Mouse (Mus musculus) CH12.LX (cell line): ENCODE measurements around the gene Acbd6. TPM values are rescaled to one million over a fixed set of nuclear protein-coding genes. Genes with fewer than 3 reads are reported as not detected.

Experiments used
- DNase-seq: peaks from one replicate; pipeline ENCODE4 v3.0.0-alpha.2; 2013; ENCODE audit errors: extremely low read depth
- H3K27ac ChIP-seq: 2 replicates; pipeline ENCODE4 v1.5.1; 2012; ENCODE audit warnings: low read depth, mild to moderate bottlenecking, control low read depth, moderate library complexity; ENCODE audit not compliant: insufficient read depth
- H3K27me3 ChIP-seq: replicated peaks from 2 replicates; pipeline ENCODE3; 2012; ENCODE audit warnings: inconsistent platforms
- H3K36me3 ChIP-seq, 2 experiments: replicated peaks in 1 of 2; 2 replicates each; pipeline versions ENCODE3 to v1.6.1; 2012; ENCODE audit warnings: inconsistent platforms in 1 of 2, low read length in 1 of 2, mild to moderate bottlenecking in 1 of 2, mixed read lengths in 1 of 2, moderate library complexity in 1 of 2; ENCODE audit not compliant: control insufficient read depth in 1 of 2, insufficient read depth in 1 of 2
- H3K4me1 ChIP-seq, 2 experiments: 2 replicates each; pipeline ENCODE4 v1.6.1; 2012; ENCODE audit warnings: inconsistent platforms in 1 of 2, moderate library complexity in 1 of 2; ENCODE audit not compliant: insufficient read depth in 2 of 2, control insufficient read depth in 1 of 2
- H3K4me2 ChIP-seq: 2 replicates; pipeline ENCODE4 v1.6.1; 2012; ENCODE audit warnings: low read depth, mild to moderate bottlenecking, control low read depth; ENCODE audit not compliant: poor library complexity, insufficient read depth, severe bottlenecking
- H3K4me3 ChIP-seq, 3 experiments: fragments of 150-350 bp in 1 of 3; sonication (generic) in 1 of 3; replicated peaks in 1 of 3; 2 replicates each; pipeline versions ENCODE3 to v1.5.1; 2011 to 2012; ENCODE audit warnings: low read depth in 2 of 3, low read length in 2 of 3, mild to moderate bottlenecking in 2 of 3, moderate library complexity in 2 of 3, control low read depth in 1 of 3, improper control_type of control experiment in 1 of 3, inconsistent platforms in 1 of 3, mixed read lengths in 1 of 3; ENCODE audit not compliant: poor library complexity in 1 of 3
- H3K79me2 ChIP-seq: replicated peaks from 2 replicates; pipeline ENCODE4 v1.6.1; 2012; ENCODE audit warnings: mild to moderate bottlenecking, moderate library complexity; ENCODE audit not compliant: control insufficient read depth, poor library complexity, insufficient read depth, severe bottlenecking; ENCODE audit errors: extremely low read depth
- H3K9ac ChIP-seq: 2 replicates; pipeline ENCODE4 v1.6.1; 2012; ENCODE audit warnings: low read depth, mild to moderate bottlenecking, control low read depth, moderate library complexity; ENCODE audit not compliant: insufficient read depth
- H3K9me3 ChIP-seq: replicated peaks from 2 replicates; pipeline ENCODE3; 2012; ENCODE audit warnings: low read length, inconsistent platforms, mixed read lengths
- CHD1 ChIP-seq: IDR thresholded peaks from 2 replicates; pipeline ENCODE4 v1.6.1; 2012; ENCODE audit warnings: low read depth, low read length, improper control_type of control experiment, inconsistent platforms
- E2F4 ChIP-seq: IDR thresholded peaks from 2 replicates; pipeline ENCODE4 v1.6.1; 2011; ENCODE audit warnings: low read depth, low read length, improper control_type of control experiment; ENCODE audit not compliant: insufficient replicate concordance
- EP300 ChIP-seq: IDR thresholded peaks from 2 replicates; pipeline ENCODE4 v1.6.1; 2011; ENCODE audit warnings: low read length, improper control_type of control experiment
- ETS1 ChIP-seq: conservative IDR thresholded peaks from 2 replicates; pipeline ENCODE4 v1.6.1; 2012; ENCODE audit warnings: low read depth, mild to moderate bottlenecking, inconsistent platforms, low read length, improper control_type of control experiment, moderate library complexity
- IRF4 ChIP-seq: IDR thresholded peaks from 2 replicates; pipeline ENCODE4 v1.6.1; 2014; ENCODE audit warnings: low read depth, mild to moderate bottlenecking, inconsistent platforms, low read length, improper control_type of control experiment
- JUN ChIP-seq: IDR thresholded peaks from 2 replicates; pipeline ENCODE4 v1.6.1; 2011; ENCODE audit warnings: low read depth, mild to moderate bottlenecking, low read length, improper control_type of control experiment, moderate library complexity; ENCODE audit not compliant: insufficient read depth
- JUND ChIP-seq: conservative IDR thresholded peaks from 2 replicates; pipeline ENCODE4 v1.6.1; 2011; ENCODE audit warnings: low read depth, low read length, improper control_type of control experiment
- MAFK ChIP-seq: IDR thresholded peaks from 2 replicates; pipeline ENCODE4 v1.6.1; 2011; ENCODE audit warnings: low read length, improper control_type of control experiment; ENCODE audit not compliant: insufficient replicate concordance
- MAX ChIP-seq: IDR thresholded peaks from 2 replicates; pipeline ENCODE4 v1.6.1; 2011; ENCODE audit warnings: low read length, improper control_type of control experiment
- MEF2A ChIP-seq: IDR thresholded peaks from 2 replicates; pipeline ENCODE4 v1.6.1; 2014; ENCODE audit warnings: low read depth, mild to moderate bottlenecking, inconsistent platforms, low read length, improper control_type of control experiment, borderline replicate concordance
- NRF1 ChIP-seq: IDR thresholded peaks from 2 replicates; pipeline ENCODE4 v1.6.1; 2014; ENCODE audit warnings: low read depth, mild to moderate bottlenecking, inconsistent platforms, low read length, improper control_type of control experiment, moderate library complexity
- PAX5 ChIP-seq: IDR thresholded peaks from 2 replicates; pipeline ENCODE4 v1.6.1; 2012; ENCODE audit warnings: low read length, inconsistent platforms, mixed read lengths
- POLR2A ChIP-seq: IDR thresholded peaks from 2 replicates; pipeline ENCODE4 v1.6.1; 2011; ENCODE audit warnings: low read depth, mild to moderate bottlenecking, improper control_type of control experiment, low read length
- RAD21 ChIP-seq: IDR thresholded peaks from 2 replicates; pipeline ENCODE4 v1.6.1; 2011; ENCODE audit warnings: low read depth, mild to moderate bottlenecking, low read length, improper control_type of control experiment, moderate library complexity
- RCOR1 ChIP-seq: conservative IDR thresholded peaks from 2 replicates; pipeline ENCODE4 v1.6.1; 2012; ENCODE audit warnings: low read depth, mild to moderate bottlenecking, inconsistent platforms, low read length, improper control_type of control experiment
- USF2 ChIP-seq: conservative IDR thresholded peaks from 2 replicates; pipeline ENCODE4 v1.6.1; 2011; ENCODE audit warnings: low read depth, low read length, improper control_type of control experiment
- ZKSCAN1 ChIP-seq: IDR thresholded peaks from 2 replicates; pipeline ENCODE4 v1.6.1; 2012; ENCODE audit warnings: low read depth, inconsistent platforms, low read length, improper control_type of control experiment, borderline replicate concordance
- ZMIZ1 ChIP-seq: IDR thresholded peaks from 2 replicates; pipeline ENCODE4 v1.6.1; 2012; ENCODE audit warnings: low read depth, mild to moderate bottlenecking, inconsistent platforms, low read length, improper control_type of control experiment
- dilution Hi-C: fragments of 300-500 bp; cut with MboI; formaldehyde crosslinking; loops from 2 replicates; pipeline ENCODE4 v1.14.3; 2020; ENCODE audit warnings: low sequenced_read_pairs; ENCODE audit not compliant: extremely low pct_unique_long_range_greater_than_20kb, extremely low pct_ligation_motif_present
- in situ Hi-C: fragments of 300-500 bp; cut with MboI; formaldehyde crosslinking; loops from 3 replicates; pipeline ENCODE4 v1.14.3; 2019; ENCODE audit warnings: low sequenced_read_pairs, low pct_ligation_motif_present, low pct_unique_long_range_greater_than_20kb, mixed read lengths
- polyA plus RNA-seq: library from polyadenylated mRNA; unstranded; fragments of >175 nt; gene quantifications from 2 replicates; pipeline ENCODE4 v1.2.1, GENCODE M21; 2012; ENCODE audit warnings: low read depth; ENCODE audit not compliant: insufficient read length
- total RNA-seq, 2 experiments: library from RNA; depleted of rRNA; stranded (reverse); fragments of 300-350 nt in 1 of 2; fragments of >200 nt in 1 of 2; gene quantifications; 2 replicates each; pipeline ENCODE4 v1.2.3; 2012 to 2014

Gene Acbd6
- total and polyA plus RNA-seq, 3 experiments, result 51.9 to 97.8 (median 74.4) TPM

- peaks cover 0 to 8% of the 10 kb centered on the region in 2 experiments; a peak in 3 of 4 replicates for H3K4me1 ChIP-seq
- H3K4me2 ChIP-seq, result no peak overlapping the region
- DNase-seq, result no peak
- TF ChIP-seq IRF4 (no peak), MEF2A (no peak), JUN (no peak), E2F4 (no peak), POLR2A (no peak), ZKSCAN1 (no peak), USF2 (no peak), NRF1 (no peak), RAD21 (no peak), CHD1 (no peak), ETS1 (no peak), MAX (no peak)
- dilution Hi-C loops, result no loop called here
- no peaks in the 10 kb centered on the region for H3K9me3 ChIP-seq
- no peak overlapping the region for H3K27ac ChIP-seq
- H3K79me2 ChIP-seq, result no peaks in the 10 kb centered on the region
- in situ Hi-C loops, result no loop called here
- no peaks in the 10 kb centered on the region for H3K27me3 ChIP-seq
- peaks cover 0 to 6% of the 10 kb centered on the region in 2 experiments for H3K36me3 ChIP-seq
- H3K4me3 ChIP-seq, result no peak overlapping the region
- no peak overlapping the region for H3K9ac ChIP-seq
These were observed 87.9 kb downstream of the Acbd6 start for GRCm38 (mm10) chr1:155645816-155646215.

GRCm38 (mm10) chr1:155646345-155647307 is 88.7 kb downstream of the Acbd6 start:
- peaks cover 0 to 8% of the 10 kb centered on the region in 2 experiments; a peak in 3 of 4 replicates for H3K4me1 ChIP-seq
- H3K27ac ChIP-seq, result no peak overlapping the region
- peak; percentile 7 for DNase-seq
- TF ChIP-seq EP300, result peak; percentile 69
- no peak for TF ChIP-seq RCOR1
- no peak for TF ChIP-seq ZMIZ1
- peak; percentile 77; the same call in 1 of the 2 replicates for TF ChIP-seq IRF4
- no peak for TF ChIP-seq PAX5
- TF ChIP-seq JUND, result peak; percentile 85
- TF ChIP-seq MAFK, result no peak
- TF ChIP-seq JUN, result peak; percentile 32; the same call in 1 of the 2 replicates
- H3K27me3 ChIP-seq, result no peaks in the 10 kb centered on the region
- in situ Hi-C loops, result no loop called here
- no peak overlapping the region for H3K4me3 ChIP-seq
- no peaks in the 10 kb centered on the region for H3K79me2 ChIP-seq
- dilution Hi-C loops, result no loop called here
- no peak overlapping the region for H3K9ac ChIP-seq
- peaks cover 0 to 6% of the 10 kb centered on the region in 2 experiments for H3K36me3 ChIP-seq
- peak overlapping the region; percentile 5; the same call in 1 of the 2 replicates for H3K4me2 ChIP-seq
- H3K9me3 ChIP-seq, result no peaks in the 10 kb centered on the region
